Comparison of ENCODE assay signal across 19 mouse cellular contexts in genomic region chr14:19765539-19766379, GRCm38 (mm10). TPM values are rescaled to one million over a fixed set of nuclear protein-coding genes. Genes with fewer than 3 reads are reported as not detected.
DNase-seq lines count a peak whose midpoint lies in the region; ATAC-seq and TF ChIP-seq lines count a peak whose summit lies in the region.
"Had no signal": no experiment of that assay in that cellular context is flagged by ENCODE, and none has a peak within 500 bp of the region (broad histone marks: within the 10 kb centered on the region; RNA-seq: fewer than 3 reads in every experiment).

No protein-coding gene starts in this region.

- DNase-seq in forebrain, postnatal 0 days = no peak
- DNase-seq in forebrain, embryonic 11.5 days (ENCODE audit: low spot score) = no peak
- no peak for DNase-seq in kidney, adult 9 months
- DNase-seq in midbrain, postnatal 0 days (ENCODE audit: low spot score) = no peak
- no peak for DNase-seq in layer of hippocampus, adult 9-10 months (ENCODE audit: low spot score)
- DNase-seq: adrenal gland, postnatal 10 days; cerebellum, adult 9-11 months; lung, adult 18-20 months had no signal

- no peak overlapping the region for H3K4me2 ChIP-seq in forebrain, postnatal 0 days (ENCODE audit: low read depth)
- no peak overlapping the region for H3K4me2 ChIP-seq in forebrain, embryonic 11.5 days (ENCODE audit: low read depth, low read length, severe bottlenecking)
- no peak overlapping the region for H3K4me2 ChIP-seq in kidney, embryonic 15.5 days
- H3K4me2 ChIP-seq in neural tube, embryonic 12.5 days (replicated peaks) = no peak overlapping the region
- no peak overlapping the region for H3K4me2 ChIP-seq in neural tube, embryonic 15.5 days
- H3K4me2 ChIP-seq in midbrain, postnatal 0 days (ENCODE audit: low read depth, low read length, poor library complexity, severe bottlenecking) = no peak overlapping the region
- H3K4me2 ChIP-seq: embryonic facial prominence, embryonic 13.5 days; heart, embryonic 13.5 days had no signal

- H3K27me3 ChIP-seq in forebrain, postnatal 0 days (ENCODE audit: insufficient read depth, low read length) = no peaks in the 10 kb centered on the region
- H3K27me3 ChIP-seq in forebrain, embryonic 11.5 days (ENCODE audit: control insufficient read depth, insufficient read depth, low read length) = no peaks in the 10 kb centered on the region
- H3K27me3 ChIP-seq in kidney, embryonic 15.5 days = no peaks in the 10 kb centered on the region
- no peaks in the 10 kb centered on the region for H3K27me3 ChIP-seq in neural tube, embryonic 12.5 days (replicated peaks)
- H3K27me3 ChIP-seq in neural tube, embryonic 15.5 days (replicated peaks) = no peaks in the 10 kb centered on the region
- no peaks in the 10 kb centered on the region; the same call in 1 of the 2 replicates for H3K27me3 ChIP-seq in midbrain, postnatal 0 days (ENCODE audit: insufficient read depth, low read length)
- H3K27me3 ChIP-seq: embryonic facial prominence, embryonic 13.5 days; heart, embryonic 13.5 days had no signal

- peak; percentile 61 for ATAC-seq in forebrain, postnatal 0 days
- no peak for ATAC-seq in forebrain, embryonic 11.5 days (replicated peaks; ENCODE audit: low FRiP score)
- ATAC-seq in kidney, embryonic 15.5 days (replicated peaks; ENCODE audit: low FRiP score) = no peak; the same call in 1 of the 2 replicates
- ATAC-seq in neural tube, embryonic 12.5 days (ENCODE audit: low FRiP score, low read depth) = peak; percentile 29; the same call in 1 of the 2 replicates
- no peak for ATAC-seq in neural tube, embryonic 15.5 days (ENCODE audit: low FRiP score)
- ATAC-seq in midbrain, postnatal 0 days (ENCODE audit: low FRiP score) = 0 out of 2 replicates have a peak, but pooled peaks have one; percentile 52
- ATAC-seq: activated CD4-positive, CD25-positive, alpha-beta regulatory T cell, adult 4 months; hindbrain, embryonic 16.5 days had no signal

- no peak overlapping the region for H3K27ac ChIP-seq in forebrain, postnatal 0 days (ENCODE audit: low read depth, low read length)
- H3K27ac ChIP-seq in forebrain, embryonic 11.5 days (ENCODE audit: low read depth, low read length) = no peak overlapping the region
- H3K27ac ChIP-seq in kidney, embryonic 15.5 days = peak overlapping the region; percentile 59
- H3K27ac ChIP-seq in neural tube, embryonic 12.5 days = no peak overlapping the region
- no peak overlapping the region for H3K27ac ChIP-seq in neural tube, embryonic 15.5 days (replicated peaks)
- no peak overlapping the region for H3K27ac ChIP-seq in midbrain, postnatal 0 days (ENCODE audit: low read depth, low read length)
- H3K27ac ChIP-seq: embryonic facial prominence, embryonic 13.5 days; heart, embryonic 13.5 days had no signal

- no peak for TF ChIP-seq CTCF in forebrain, postnatal 0 days (IDR thresholded peaks at IDR 0.05; ENCODE audit: low read depth)
- TF ChIP-seq CTCF in midbrain, postnatal 0 days (IDR thresholded peaks at IDR 0.05) = no peak

- 55% methylated on average over 9 of the region's 9 CpGs for WGBS in forebrain, postnatal 0 days
- 68% methylated on average over 9 of the region's 9 CpGs for WGBS in forebrain, embryonic 11.5 days
- 67% methylated on average over 9 of the region's 9 CpGs for WGBS in kidney, embryonic 15.5 days
- WGBS in neural tube, embryonic 12.5 days = 61% methylated on average over 9 of the region's 9 CpGs
- WGBS in neural tube, embryonic 15.5 days = 60% methylated on average over 9 of the region's 9 CpGs
- WGBS in midbrain, postnatal 0 days = 61% methylated on average over 9 of the region's 9 CpGs

- no peaks in the 10 kb centered on the region for H3K36me3 ChIP-seq in forebrain, postnatal 0 days (ENCODE audit: insufficient read depth)
- H3K36me3 ChIP-seq in forebrain, embryonic 11.5 days (ENCODE audit: control insufficient read depth, insufficient read depth, low read length) = no peaks in the 10 kb centered on the region
- peaks cover 22% of the 10 kb centered on the region for H3K36me3 ChIP-seq in kidney, embryonic 15.5 days
- H3K36me3 ChIP-seq in neural tube, embryonic 12.5 days = no peaks in the 10 kb centered on the region
- no peaks in the 10 kb centered on the region for H3K36me3 ChIP-seq in neural tube, embryonic 15.5 days
- H3K36me3 ChIP-seq in midbrain, postnatal 0 days (ENCODE audit: insufficient read depth, low read length) = no peaks in the 10 kb centered on the region
- H3K36me3 ChIP-seq: G1E had no signal

- no peaks in the 10 kb centered on the region for H3K4me1 ChIP-seq in forebrain, postnatal 0 days (ENCODE audit: insufficient read depth)
- H3K4me1 ChIP-seq in forebrain, embryonic 11.5 days (replicated peaks; ENCODE audit: control insufficient read depth, insufficient read depth, low read length) = peaks cover 5% of the 10 kb centered on the region; the same call in 1 of the 2 replicates
- peaks cover 83% of the 10 kb centered on the region for H3K4me1 ChIP-seq in kidney, embryonic 15.5 days
- peaks cover 20% of the 10 kb centered on the region for H3K4me1 ChIP-seq in neural tube, embryonic 12.5 days
- peaks cover 13% of the 10 kb centered on the region for H3K4me1 ChIP-seq in neural tube, embryonic 15.5 days
- 0 out of 2 replicates have a peak, but pooled peaks cover 3% of the 10 kb centered on the region for H3K4me1 ChIP-seq in midbrain, postnatal 0 days (ENCODE audit: insufficient read depth, low read length)

- no peaks in the 10 kb centered on the region for H3K9me3 ChIP-seq in forebrain, postnatal 0 days (ENCODE audit: low read length)
- H3K9me3 ChIP-seq in forebrain, embryonic 11.5 days (ENCODE audit: control insufficient read depth, low read length) = no peaks in the 10 kb centered on the region
- H3K9me3 ChIP-seq in kidney, embryonic 15.5 days (replicated peaks) = no peaks in the 10 kb centered on the region
- H3K9me3 ChIP-seq in neural tube, embryonic 12.5 days = no peaks in the 10 kb centered on the region
- no peaks in the 10 kb centered on the region for H3K9me3 ChIP-seq in neural tube, embryonic 15.5 days (replicated peaks)
- no peaks in the 10 kb centered on the region for H3K9me3 ChIP-seq in midbrain, postnatal 0 days (ENCODE audit: low read length)
- H3K9me3 ChIP-seq: embryonic facial prominence, embryonic 13.5 days; G1E; heart, embryonic 13.5 days; megakaryocyte, embryonic 14.5 days had no signal

- H3K9ac ChIP-seq in forebrain, postnatal 0 days = no peak overlapping the region
- no peak overlapping the region for H3K9ac ChIP-seq in forebrain, embryonic 11.5 days (ENCODE audit: low read length)
- H3K9ac ChIP-seq in kidney, embryonic 15.5 days = no peak overlapping the region
- no peak overlapping the region for H3K9ac ChIP-seq in neural tube, embryonic 12.5 days
- H3K9ac ChIP-seq in neural tube, embryonic 15.5 days (replicated peaks) = no peak overlapping the region
- no peak overlapping the region for H3K9ac ChIP-seq in midbrain, postnatal 0 days (replicated peaks; ENCODE audit: low read length, poor library complexity, severe bottlenecking)
- H3K9ac ChIP-seq: embryonic facial prominence, embryonic 13.5 days; heart, embryonic 13.5 days had no signal

- H3K4me3 ChIP-seq in forebrain, postnatal 0 days (ENCODE audit: low read depth, low read length) = no peak overlapping the region
- no peak overlapping the region for H3K4me3 ChIP-seq in forebrain, embryonic 11.5 days (ENCODE audit: low read depth, low read length)
- no peak overlapping the region for H3K4me3 ChIP-seq in kidney, embryonic 15.5 days (replicated peaks)
- H3K4me3 ChIP-seq in neural tube, embryonic 12.5 days = no peak overlapping the region
- H3K4me3 ChIP-seq in neural tube, embryonic 15.5 days (replicated peaks) = no peak overlapping the region
- H3K4me3 ChIP-seq in midbrain, postnatal 0 days (ENCODE audit: low read depth, low read length) = no peak overlapping the region
- H3K4me3 ChIP-seq: embryonic facial prominence, embryonic 13.5 days; heart, embryonic 13.5 days; megakaryocyte, embryonic 14.5 days; myocyte had no signal

RNA-seq across cellular contexts. Expression of gene Nid2, which starts 14.7 kb away (rescaled TPM):
- 17.3 and 26.8 TPM in 2 replicates for total RNA-seq in forebrain, postnatal 0 days (2014; rRNA removed)
- 18.5 and 18.6 TPM in 2 replicates for polyA plus RNA-seq in forebrain, postnatal 0 days (2015; fragmentation: Nextera tagmentation; extraction: Ambion mirVana)
- polyA plus RNA-seq in forebrain, embryonic 11.5 days (2014; fragmentation: Nextera tagmentation; extraction: Ambion mirVana) = 45.2 and 46.6 TPM in 2 replicates
- polyA plus RNA-seq in kidney, embryonic 15.5 days (2015; fragmentation: Nextera tagmentation; extraction: Ambion mirVana) = 104 and 128 TPM in 2 replicates
- 53.6 and 59.5 TPM in 2 replicates for polyA plus RNA-seq in neural tube, embryonic 12.5 days (2016; fragmentation: Nextera tagmentation; extraction: Ambion mirVana)
- 37.9 and 47.4 TPM in 2 replicates for polyA plus RNA-seq in neural tube, embryonic 15.5 days (2015; fragmentation: Nextera tagmentation; extraction: Ambion mirVana)
- 35.2 and 39.0 TPM in 2 replicates for total RNA-seq in midbrain, postnatal 0 days (2014; rRNA removed)
- polyA plus RNA-seq in midbrain, postnatal 0 days (2015; fragmentation: Nextera tagmentation; extraction: Ambion mirVana) = 18.6 and 21.3 TPM in 2 replicates
- total RNA-seq: neutrophil, adult 5-6 weeks had no signal

RNA-seq across cellular contexts. Expression of gene Rtraf, which starts 57.9 kb away (rescaled TPM):
- 95.1 and 155 TPM in 2 replicates for total RNA-seq in forebrain, postnatal 0 days (2014; rRNA removed)
- 153 and 193 TPM in 2 replicates for polyA plus RNA-seq in forebrain, postnatal 0 days (2015; fragmentation: Nextera tagmentation; extraction: Ambion mirVana)
- polyA plus RNA-seq in forebrain, embryonic 11.5 days (2014; fragmentation: Nextera tagmentation; extraction: Ambion mirVana) = 245 and 274 TPM in 2 replicates
- polyA plus RNA-seq in kidney, embryonic 15.5 days (2015; fragmentation: Nextera tagmentation; extraction: Ambion mirVana) = 211 and 221 TPM in 2 replicates
- polyA plus RNA-seq in neural tube, embryonic 12.5 days (2016; fragmentation: Nextera tagmentation; extraction: Ambion mirVana) = 231 TPM in 2 replicates
- 156 and 162 TPM in 2 replicates for polyA plus RNA-seq in neural tube, embryonic 15.5 days (2015; fragmentation: Nextera tagmentation; extraction: Ambion mirVana)
- 72.8 and 85.3 TPM in 2 replicates for total RNA-seq in midbrain, postnatal 0 days (2014; rRNA removed)
- polyA plus RNA-seq in midbrain, postnatal 0 days (2015; fragmentation: Nextera tagmentation; extraction: Ambion mirVana) = 131 and 137 TPM in 2 replicates

Comparison
In these comparisons a context has a peak if more than half of its experiments do, and no peak if none do; other contexts are left out.
1. ATAC-seq: peak in forebrain, postnatal 0 days (single experiment), neural tube, embryonic 12.5 days (single experiment) and midbrain, postnatal 0 days (single experiment); none in forebrain, embryonic 11.5 days (single experiment), kidney, embryonic 15.5 days (single experiment) and neural tube, embryonic 15.5 days (single experiment).